Mouse (Mus musculus): ENCODE data around the gene Mgrn1. TPM values are rescaled to one million over a fixed set of nuclear protein-coding genes. Genes with fewer than 3 reads are reported as not detected.

The Mgrn1 gene
- polyA plus RNA-seq, 1 experiment = 75.4 TPM

DNA sequence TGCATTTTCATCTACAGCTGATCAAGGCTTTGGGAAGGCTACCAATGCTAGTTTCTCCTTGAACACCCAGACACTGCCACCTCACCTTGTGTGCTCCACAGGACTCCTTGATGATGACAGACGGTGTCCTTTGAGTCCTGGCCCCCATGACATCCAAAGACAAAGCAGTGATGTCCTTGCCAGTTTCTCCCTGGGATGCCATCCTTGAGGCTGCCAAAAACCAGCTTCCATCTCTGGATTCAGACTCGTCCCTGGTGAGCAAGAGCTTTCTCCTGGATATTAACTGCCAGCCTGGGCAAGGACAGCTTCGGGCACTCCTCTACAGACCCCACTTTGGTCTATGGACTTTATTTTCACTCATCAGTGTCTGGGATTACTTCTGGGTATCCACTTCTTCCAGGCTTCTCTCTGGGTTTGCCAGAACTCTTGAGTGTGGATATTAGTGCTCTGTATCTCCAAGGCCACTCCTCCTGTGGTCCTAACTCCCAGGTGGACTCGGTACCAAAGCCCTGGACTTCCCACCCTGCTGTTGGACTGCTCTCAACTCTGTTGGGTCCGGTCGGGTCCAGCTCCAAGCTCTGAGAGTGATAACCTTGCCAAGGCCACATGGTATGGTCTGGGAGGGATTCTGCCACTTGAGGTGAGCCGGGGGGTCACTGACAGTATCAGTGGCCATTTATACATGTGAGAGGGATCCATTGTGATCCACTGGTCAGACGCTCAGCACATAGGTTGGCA is 79.5 kb downstream of the Mgrn1 start:
- Histone ChIP-seq H3K4me1 (ENCODE audit: control insufficient read depth, insufficient read depth, low read length) (peaks cover 34% of the 10 kb centered on the region), H3K27ac (ENCODE audit: insufficient read depth, low read depth, low read length) (no peak overlapping the region), H3K4me3 (ENCODE audit: insufficient read depth, low read length) (no peak overlapping the region)
- TF ChIP-seq CTCF (IDR thresholded peaks at IDR 0.05; ENCODE audit: low read depth, low read length) (no peak), POLR2A (IDR thresholded peaks at IDR 0.05; ENCODE audit: borderline replicate concordance, low read depth, low read length) (no peak)

DNA sequence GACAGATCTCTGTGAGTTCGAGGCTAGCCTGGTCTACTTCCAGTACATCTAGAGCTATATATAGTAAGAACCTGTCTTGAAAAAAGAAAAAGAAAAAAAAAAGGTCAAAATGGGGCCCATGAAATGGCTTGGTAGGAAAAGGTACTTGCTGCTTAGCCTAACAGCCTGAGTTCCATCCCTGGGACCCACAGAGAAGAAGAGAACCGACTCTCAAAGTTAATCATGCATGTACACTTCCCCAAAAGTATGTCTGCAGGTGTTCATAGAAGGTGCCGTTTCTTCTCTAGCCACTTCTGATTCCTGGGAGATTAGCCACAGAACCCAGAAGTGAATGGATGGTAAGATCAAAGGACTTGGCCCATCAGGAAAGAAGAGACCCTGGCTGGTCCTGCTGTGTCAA is 82.4 kb downstream of the Mgrn1 start:
- no peak for TF ChIP-seq CTCF (IDR thresholded peaks at IDR 0.05; ENCODE audit: low read depth, low read length)
- Histone ChIP-seq H3K4me3 (ENCODE audit: insufficient read depth, low read length) (no peak overlapping the region), H3K27ac (ENCODE audit: insufficient read depth, low read depth, low read length) (no peak overlapping the region), H3K4me1 (ENCODE audit: control insufficient read depth, insufficient read depth, low read length) (peaks cover 23% of the 10 kb centered on the region)

DNA sequence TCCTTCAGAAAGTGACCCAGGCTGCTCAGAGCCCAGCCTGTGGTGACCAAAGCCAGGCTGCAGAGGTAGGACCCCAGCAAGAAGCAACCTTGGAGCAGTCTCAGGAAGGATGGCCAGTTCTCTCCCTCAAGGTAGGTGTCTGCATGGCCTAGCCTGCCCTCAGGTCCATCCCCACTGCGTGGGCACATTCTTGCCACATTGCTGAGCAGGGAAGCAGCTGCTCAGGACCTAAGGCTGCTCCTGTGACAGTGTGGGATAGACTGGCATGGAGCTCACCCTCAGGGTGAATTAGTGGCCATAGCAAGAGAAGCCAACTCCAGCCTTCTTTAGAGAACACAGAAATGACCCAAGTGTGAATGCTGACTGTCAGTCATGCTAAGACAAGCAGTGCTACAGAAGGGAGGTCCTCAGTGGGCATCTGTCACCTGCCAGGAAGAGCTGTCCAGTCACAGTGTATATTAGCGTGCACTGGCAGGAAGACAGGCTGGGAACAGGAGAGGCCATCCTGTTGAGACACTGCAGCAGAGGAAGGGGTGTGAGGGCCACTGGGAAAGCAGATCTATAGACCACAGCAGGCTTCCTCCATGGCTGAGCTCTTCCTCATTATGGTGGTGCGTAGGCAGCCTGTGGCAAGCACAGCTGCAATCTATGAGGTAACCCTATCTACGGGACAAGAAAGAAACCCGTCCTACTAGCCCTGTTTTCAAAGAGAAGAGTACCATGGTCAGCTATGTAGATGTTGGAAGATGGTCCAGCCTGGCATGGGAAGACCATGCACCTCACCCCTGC is 83.2 kb downstream of the Mgrn1 start:
- TF ChIP-seq CTCF (IDR thresholded peaks at IDR 0.05; ENCODE audit: low read depth, low read length) (no peak), POLR2A (IDR thresholded peaks at IDR 0.05; ENCODE audit: borderline replicate concordance, low read depth, low read length) (no peak)
- peak overlapping the region; percentile 41 for H3K27ac ChIP-seq (ENCODE audit: insufficient read depth, low read depth, low read length)
- H3K4me3 ChIP-seq (ENCODE audit: insufficient read depth, low read length) = no peak overlapping the region
- peaks cover 23% of the 10 kb centered on the region for H3K4me1 ChIP-seq (ENCODE audit: control insufficient read depth, insufficient read depth, low read length)

DNA sequence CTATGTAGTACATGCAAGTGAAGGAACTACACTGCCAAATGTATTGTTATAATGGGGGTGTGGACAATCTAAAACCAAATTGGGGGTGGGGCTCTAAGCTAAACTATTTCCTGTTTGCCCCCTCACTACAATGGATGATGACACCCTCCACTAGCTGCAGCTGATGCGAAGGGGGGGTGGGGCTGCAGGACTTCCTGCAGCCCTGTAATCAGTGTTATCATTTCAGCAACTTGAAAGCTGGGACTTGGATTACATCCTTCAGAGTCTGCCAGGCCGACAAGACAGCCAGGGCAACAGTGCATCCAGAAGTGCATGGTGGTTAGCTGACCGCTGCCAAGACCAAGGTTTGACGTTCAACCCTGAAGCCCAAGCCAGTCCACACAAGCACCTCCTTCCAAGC is 85.6 kb downstream of the Mgrn1 start:
- peaks cover 17% of the 10 kb centered on the region for H3K4me1 ChIP-seq (ENCODE audit: control insufficient read depth, insufficient read depth, low read length)
- TF ChIP-seq CTCF (IDR thresholded peaks at IDR 0.05; ENCODE audit: low read depth, low read length) (no peak), POLR2A (IDR thresholded peaks at IDR 0.05; ENCODE audit: borderline replicate concordance, low read depth, low read length) (no peak)
- no peak overlapping the region for H3K4me3 ChIP-seq (ENCODE audit: insufficient read depth, low read length)
- H3K27ac ChIP-seq (ENCODE audit: insufficient read depth, low read depth, low read length) = no peak overlapping the region

DNA sequence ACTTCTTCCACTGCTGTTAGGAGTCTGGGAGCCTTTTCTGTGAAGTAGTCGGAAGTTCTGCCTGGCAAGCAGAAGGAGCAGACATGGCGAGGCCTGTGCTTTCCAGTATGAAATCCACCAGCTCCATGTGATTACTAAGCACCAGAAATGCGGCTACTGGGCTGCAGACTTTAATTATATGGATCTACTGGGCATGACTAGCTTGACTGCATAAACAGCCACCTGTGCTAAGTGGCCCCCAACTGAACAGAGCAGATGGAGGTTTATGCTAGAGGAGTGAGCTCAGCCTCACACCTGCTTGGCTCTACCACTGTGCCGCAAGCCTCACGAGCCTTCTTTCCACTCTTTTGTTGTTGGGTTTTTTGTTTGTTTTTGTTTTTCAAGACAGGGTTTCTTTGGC is 88.5 kb downstream of the Mgrn1 start:
- H3K27ac ChIP-seq (ENCODE audit: insufficient read depth, low read depth, low read length) = no peak overlapping the region
- TF ChIP-seq CTCF (IDR thresholded peaks at IDR 0.05; ENCODE audit: low read depth, low read length) (no peak), POLR2A (IDR thresholded peaks at IDR 0.05; ENCODE audit: borderline replicate concordance, low read depth, low read length) (no peak)
- no peak overlapping the region for H3K4me3 ChIP-seq (ENCODE audit: insufficient read depth, low read length)
- peaks cover 9% of the 10 kb centered on the region for H3K4me1 ChIP-seq (ENCODE audit: control insufficient read depth, insufficient read depth, low read length)

DNA sequence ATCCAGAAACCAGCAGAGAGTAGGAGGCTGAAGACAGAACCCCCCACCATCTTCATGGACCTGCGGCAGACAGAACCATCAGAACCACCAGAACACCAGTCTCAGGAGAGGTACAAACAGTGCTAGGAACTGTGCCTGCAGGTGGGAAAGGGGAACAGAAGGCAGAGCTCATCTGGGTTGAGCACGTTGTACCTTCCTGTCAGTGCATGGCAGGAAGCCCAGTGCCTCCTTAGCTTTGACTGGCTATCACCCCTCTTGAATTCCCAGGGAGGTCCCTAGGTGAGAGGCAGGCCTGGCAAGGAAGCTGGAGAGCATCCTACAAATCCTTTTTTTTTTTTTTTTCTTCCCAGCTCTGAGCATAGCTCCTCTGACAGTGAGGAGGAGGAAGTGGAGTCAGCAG is 90.1 kb downstream of the Mgrn1 start:
- TF ChIP-seq CTCF (IDR thresholded peaks at IDR 0.05; ENCODE audit: low read depth, low read length) (no peak), POLR2A (IDR thresholded peaks at IDR 0.05; ENCODE audit: borderline replicate concordance, low read depth, low read length) (no peak)
- Histone ChIP-seq H3K27ac (ENCODE audit: insufficient read depth, low read depth, low read length) (no peak overlapping the region), H3K4me3 (ENCODE audit: insufficient read depth, low read length) (no peak overlapping the region), H3K4me1 (ENCODE audit: control insufficient read depth, insufficient read depth, low read length) (peaks cover 4% of the 10 kb centered on the region; the same call in 1 of the 2 replicates)

DNA sequence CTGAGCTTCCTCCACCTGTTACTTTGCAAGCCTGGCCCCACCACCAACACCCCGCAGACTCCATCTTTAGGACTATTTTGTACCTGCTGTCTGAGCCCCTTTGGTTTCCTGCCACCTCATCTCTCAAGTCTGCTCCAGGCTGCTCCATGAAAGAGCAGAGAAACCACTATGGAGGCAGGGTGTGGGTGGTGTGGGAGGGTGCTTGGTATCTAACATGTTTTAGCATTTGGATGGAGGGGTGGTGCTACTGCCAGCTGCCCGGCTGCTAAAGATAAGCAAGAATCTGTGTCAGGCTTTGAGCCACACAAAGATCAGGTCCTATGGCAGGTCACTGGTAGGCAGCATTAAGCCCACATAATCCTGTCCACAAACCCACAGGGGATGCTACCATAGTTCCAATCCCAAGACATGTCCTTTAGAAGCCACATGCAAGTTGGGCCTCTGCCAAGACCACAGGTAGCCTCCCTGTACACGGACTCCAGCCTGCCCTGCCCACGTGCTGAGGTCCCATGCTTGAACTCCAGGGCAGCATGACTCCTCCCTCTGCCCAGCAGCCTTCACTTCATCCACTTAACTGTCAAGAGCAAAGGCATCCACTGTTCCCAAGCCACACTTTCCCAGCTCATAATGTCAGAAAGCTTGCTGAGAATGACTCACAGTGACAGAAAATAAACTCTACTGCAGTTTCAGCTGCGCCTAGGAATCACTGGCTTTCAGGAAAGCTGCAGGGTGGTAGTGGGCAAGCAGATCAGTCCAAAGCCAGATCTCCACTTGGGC is 92.4 kb downstream of the Mgrn1 start:
- TF ChIP-seq POLR2A (IDR thresholded peaks at IDR 0.05; ENCODE audit: borderline replicate concordance, low read depth, low read length) = no peak
- no peak for TF ChIP-seq CTCF (IDR thresholded peaks at IDR 0.05; ENCODE audit: low read depth, low read length)
- Histone ChIP-seq H3K4me3 (ENCODE audit: insufficient read depth, low read length) (no peak overlapping the region), H3K27ac (ENCODE audit: insufficient read depth, low read depth, low read length) (no peak overlapping the region), H3K4me1 (ENCODE audit: control insufficient read depth, insufficient read depth, low read length) (peaks cover 11% of the 10 kb centered on the region)

DNA sequence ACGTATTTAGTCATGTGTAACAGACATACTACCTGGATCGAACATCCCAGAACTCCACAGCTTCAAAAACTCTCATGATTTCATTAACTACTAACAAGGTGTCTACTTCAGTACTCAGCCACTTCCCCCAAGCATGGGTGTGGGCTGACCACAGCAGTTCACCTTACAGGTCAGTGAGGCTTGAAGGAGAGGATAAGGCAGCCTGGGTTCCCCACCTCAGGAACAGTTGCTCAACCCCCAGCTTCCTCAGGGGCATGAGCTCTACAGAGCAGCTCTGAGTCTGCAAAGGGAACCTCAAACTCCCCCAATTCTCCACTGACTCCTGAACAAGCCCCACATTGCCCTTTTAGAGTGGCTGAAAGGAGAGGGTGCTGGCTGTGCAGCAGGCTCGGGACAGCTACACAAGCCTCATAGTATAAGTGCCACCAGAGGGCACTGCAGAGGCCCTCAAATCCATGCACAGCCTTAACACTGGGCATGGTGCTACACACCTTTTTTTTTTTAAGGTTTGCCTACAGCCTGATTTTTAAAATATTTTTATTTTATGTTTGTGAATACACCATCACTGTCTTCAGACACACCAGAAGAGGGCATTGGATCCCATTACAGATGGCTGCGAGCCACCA is 93.8 kb downstream of the Mgrn1 start:
- Histone ChIP-seq H3K4me3 (ENCODE audit: insufficient read depth, low read length) (no peak overlapping the region), H3K4me1 (ENCODE audit: control insufficient read depth, insufficient read depth, low read length) (peaks cover 12% of the 10 kb centered on the region), H3K27ac (ENCODE audit: insufficient read depth, low read depth, low read length) (no peak overlapping the region)
- TF ChIP-seq POLR2A (IDR thresholded peaks at IDR 0.05; ENCODE audit: borderline replicate concordance, low read depth, low read length) = no peak
- peak; percentile 48; the same call in 1 of the 2 replicates for TF ChIP-seq CTCF (IDR thresholded peaks at IDR 0.05; ENCODE audit: low read depth, low read length)

DNA sequence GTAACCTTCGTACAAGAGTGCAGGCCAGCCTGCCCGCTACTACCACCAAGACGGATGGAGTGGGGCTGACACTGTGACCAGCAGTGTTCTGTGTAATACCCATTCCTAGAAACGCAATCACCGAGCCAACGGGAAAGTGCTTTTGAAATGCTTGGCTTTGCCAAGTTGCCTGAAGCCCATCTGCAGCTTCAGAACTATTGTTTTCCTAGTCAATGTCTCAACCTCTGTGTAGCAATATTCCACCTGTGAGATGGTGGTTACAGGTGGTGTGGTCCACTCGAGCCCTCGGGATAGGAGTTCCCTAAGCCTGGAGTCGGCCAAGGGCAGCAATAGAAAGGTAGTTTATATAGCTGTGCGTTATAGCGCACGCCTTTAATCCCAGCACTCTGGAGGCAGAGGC is 98.7 kb downstream of the Mgrn1 start:
- TF ChIP-seq POLR2A (IDR thresholded peaks at IDR 0.05; ENCODE audit: borderline replicate concordance, low read depth, low read length) (no peak), CTCF (IDR thresholded peaks at IDR 0.05; ENCODE audit: low read depth, low read length) (no peak)
- H3K4me3 ChIP-seq (ENCODE audit: insufficient read depth, low read length) = no peak overlapping the region

More for the DNA sequence above, 98.7 kb downstream of the Mgrn1 start:
- H3K27ac ChIP-seq (ENCODE audit: insufficient read depth, low read depth, low read length) = no peak overlapping the region
- peaks cover 12% of the 10 kb centered on the region for H3K4me1 ChIP-seq (ENCODE audit: control insufficient read depth, insufficient read depth, low read length)

Other genes starting within 250 kb of the Mgrn1 start
- 1.5 TPM in 1 of 2 replicates, not detected in the other for gene Vasn, start 246.3 kb upstream of the Mgrn1 start, polyA plus RNA-seq (2012; ENCODE audit: insufficient read depth, insufficient read length, missing spikeins)
- gene Dnaja3, start 246.3 kb upstream of the Mgrn1 start, polyA plus RNA-seq (2012; ENCODE audit: insufficient read depth, insufficient read length, missing spikeins) = 20.0 and 21.3 TPM in 2 replicates
- 110 and 115 TPM in 2 replicates for gene Coro7, start 206.5 kb upstream of the Mgrn1 start, polyA plus RNA-seq (2012; ENCODE audit: insufficient read depth, insufficient read length, missing spikeins)
- 16.0 and 18.7 TPM in 2 replicates for gene Nmral1, start 166.9 kb upstream of the Mgrn1 start, polyA plus RNA-seq (2012; ENCODE audit: insufficient read depth, insufficient read length, missing spikeins)
- 230 and 252 TPM in 2 replicates for gene Hmox2, start 159.9 kb upstream of the Mgrn1 start, polyA plus RNA-seq (2012; ENCODE audit: insufficient read depth, insufficient read length, missing spikeins)
- gene Cdip1, start 96.0 kb upstream of the Mgrn1 start, polyA plus RNA-seq (2012; ENCODE audit: insufficient read depth, insufficient read length, missing spikeins) = 32.4 and 32.9 TPM in 2 replicates
- not detected in 2 replicates for gene 4930562C15Rik, start 50.8 kb upstream of the Mgrn1 start, polyA plus RNA-seq (2012; ENCODE audit: insufficient read depth, insufficient read length, missing spikeins)
- 68.4 and 72.6 TPM in 2 replicates for gene Ubald1, start 5.9 kb upstream of the Mgrn1 start, polyA plus RNA-seq (2012; ENCODE audit: insufficient read depth, insufficient read length, missing spikeins)
- 44.3 and 55.0 TPM in 2 replicates for gene Nudt16l1, start 52.5 kb downstream of the Mgrn1 start, polyA plus RNA-seq (2012; ENCODE audit: insufficient read depth, insufficient read length, missing spikeins)
- 44.1 and 44.2 TPM in 2 replicates for gene Anks3, start 78.0 kb downstream of the Mgrn1 start, polyA plus RNA-seq (2012; ENCODE audit: insufficient read depth, insufficient read length, missing spikeins)
- not detected in 2 replicates for gene Sept12, start 111.6 kb downstream of the Mgrn1 start, polyA plus RNA-seq (2012; ENCODE audit: insufficient read depth, insufficient read length, missing spikeins)
- gene Smim22, start 121.0 kb downstream of the Mgrn1 start, polyA plus RNA-seq (2012; ENCODE audit: insufficient read depth, insufficient read length, missing spikeins) = not detected in 2 replicates
- gene Rogdi, start 127.3 kb downstream of the Mgrn1 start, polyA plus RNA-seq (2012; ENCODE audit: insufficient read depth, insufficient read length, missing spikeins) = 72.5 and 76.6 TPM in 2 replicates
- 84.0 and 94.6 TPM in 2 replicates for gene Glyr1, start 163.6 kb downstream of the Mgrn1 start, polyA plus RNA-seq (2012; ENCODE audit: insufficient read depth, insufficient read length, missing spikeins)
- 35.1 and 37.6 TPM in 2 replicates for gene Ubn1, start 163.8 kb downstream of the Mgrn1 start, polyA plus RNA-seq (2012; ENCODE audit: insufficient read depth, insufficient read length, missing spikeins)
- gene Ppl, start 246.2 kb downstream of the Mgrn1 start, polyA plus RNA-seq (2012; ENCODE audit: insufficient read depth, insufficient read length, missing spikeins) = not detected in 2 replicates

Measured in bone marrow macrophage, adult 2 months (primary cell).